Mouse (Mus musculus) WW6 (cell line): Measurements from ENCODE around the gene Nxpe4.

Source experiments
- DNase-seq: peaks from one replicate; pipeline ENCODE4 v3.0.0-alpha.2; 2013; ENCODE audit warnings: low read depth, low spot score

The Nxpe4 gene

DNA sequence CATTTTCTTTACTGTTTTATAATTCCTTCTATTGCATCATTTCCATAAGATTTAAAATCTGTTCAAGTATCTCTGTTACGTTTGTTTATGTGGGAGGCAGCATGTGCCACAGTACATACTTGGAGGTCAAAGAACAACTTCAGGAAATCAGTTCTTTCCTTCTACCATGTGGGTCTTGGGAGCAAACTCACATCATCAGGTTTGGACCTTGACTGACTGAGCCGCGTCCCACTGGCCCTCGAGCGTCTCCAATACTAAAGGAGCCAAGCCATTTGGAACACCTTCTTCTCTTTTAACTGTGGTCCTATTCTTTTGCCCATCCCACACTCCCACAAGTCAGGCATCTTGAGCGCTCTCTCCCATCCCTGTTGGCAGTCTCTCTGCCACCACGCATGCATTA, 167.8 kb downstream of the Nxpe4 start:
- DNase-seq = no peak

DNA sequence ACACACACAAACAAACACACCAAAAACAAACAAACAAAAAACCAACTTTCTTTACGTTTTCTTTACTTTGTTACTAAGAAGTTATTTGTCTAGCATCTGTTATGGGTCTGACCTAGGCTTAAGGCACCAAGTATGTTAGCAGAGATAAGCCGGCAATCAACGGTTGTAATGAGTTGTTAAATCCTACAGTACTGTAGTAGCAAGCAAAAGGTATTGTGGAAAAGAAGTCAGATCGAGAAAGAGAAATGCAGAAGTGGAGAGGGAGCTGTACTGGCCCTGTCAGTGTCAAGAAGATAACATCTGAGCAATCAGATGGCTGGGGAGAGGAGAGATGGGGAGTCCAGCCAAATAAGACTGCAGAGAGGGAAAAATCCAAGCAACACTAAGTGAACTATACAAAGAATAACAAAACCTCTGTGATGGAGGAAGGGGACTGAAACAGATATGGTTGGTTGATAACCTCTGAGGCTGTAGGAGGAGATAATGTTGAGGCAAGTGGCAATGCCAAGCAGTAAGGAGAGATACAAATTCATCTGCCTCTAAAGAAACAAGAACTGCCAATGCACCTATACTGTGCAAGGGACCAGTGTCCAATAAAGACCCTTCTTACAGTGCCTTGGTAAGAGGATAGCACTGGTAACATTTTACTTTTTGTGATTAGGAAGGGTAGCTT, 177.1 kb downstream of the Nxpe4 start:
- DNase-seq = no peak

DNA sequence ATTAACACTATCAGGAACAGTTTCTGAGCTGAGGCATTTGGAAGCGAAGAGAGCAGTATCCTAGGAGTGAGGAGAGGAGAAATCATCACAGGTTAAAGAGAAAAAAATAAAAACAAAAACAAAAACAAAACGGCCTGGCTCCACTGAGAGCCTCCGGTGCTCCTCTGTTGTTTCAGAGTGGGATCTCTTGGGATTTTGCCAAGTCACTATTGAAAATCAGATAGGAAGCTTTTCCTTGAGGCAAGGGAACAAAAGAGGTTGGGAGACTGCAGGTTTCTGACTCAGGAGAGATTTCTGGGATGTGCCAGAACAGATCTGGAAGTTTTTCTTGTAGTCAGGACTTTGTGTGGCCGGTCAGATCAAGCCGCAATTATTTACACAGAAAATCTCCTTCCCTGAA, 177.7 kb downstream of the Nxpe4 start:
- no peak for DNase-seq

DNA sequence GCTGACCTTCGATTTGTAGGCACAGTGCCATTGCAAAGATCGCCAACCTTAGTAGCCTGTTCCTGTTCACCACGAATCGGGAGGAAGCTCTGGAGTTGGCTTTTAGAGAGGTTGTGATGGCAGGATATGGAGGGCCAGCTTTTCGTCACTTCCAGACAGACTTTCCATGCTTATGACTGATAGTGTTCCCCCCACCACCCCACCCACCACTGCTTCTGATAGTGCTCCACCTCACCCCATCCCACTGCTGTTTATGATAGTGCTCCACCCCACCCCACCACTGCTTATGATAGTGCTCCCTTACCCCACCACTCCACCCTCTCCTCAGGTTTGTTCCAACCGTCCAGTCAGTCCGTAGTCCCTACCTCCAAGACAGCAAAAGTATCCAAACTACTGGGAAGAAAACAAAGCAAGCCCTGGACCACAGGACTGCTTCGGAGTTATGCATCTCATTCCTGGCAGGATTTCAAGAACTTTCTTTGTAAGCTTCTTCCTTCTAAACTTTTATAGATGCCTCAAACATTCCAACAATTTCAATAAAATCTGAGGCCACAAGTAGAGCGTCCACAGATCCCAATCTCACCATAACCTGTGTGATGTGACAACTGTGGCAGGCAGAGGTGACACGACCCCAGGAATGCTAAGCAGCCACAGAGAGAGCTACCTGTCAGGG, 179.0 kb downstream of the Nxpe4 start:
- no peak for DNase-seq

DNA sequence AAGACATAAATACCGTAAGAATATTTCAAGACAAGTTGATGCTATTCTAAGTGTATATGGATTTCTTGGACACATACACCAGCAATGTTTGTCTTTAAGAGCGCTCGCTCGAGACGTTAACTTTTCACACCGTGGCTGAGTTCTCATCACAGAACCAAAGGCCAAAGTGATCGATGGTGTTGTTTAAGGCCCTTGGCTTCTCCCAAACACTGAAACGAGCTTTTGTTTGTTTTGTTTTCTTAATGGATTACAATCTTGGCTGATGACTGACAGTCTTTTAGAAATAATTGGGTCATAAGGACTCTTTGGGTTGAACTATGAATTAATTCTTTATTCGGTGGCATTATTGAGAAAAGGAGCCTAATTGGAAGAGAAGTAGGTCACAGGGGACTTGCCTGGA, 183.6 kb downstream of the Nxpe4 start:
- no peak for DNase-seq

DNA sequence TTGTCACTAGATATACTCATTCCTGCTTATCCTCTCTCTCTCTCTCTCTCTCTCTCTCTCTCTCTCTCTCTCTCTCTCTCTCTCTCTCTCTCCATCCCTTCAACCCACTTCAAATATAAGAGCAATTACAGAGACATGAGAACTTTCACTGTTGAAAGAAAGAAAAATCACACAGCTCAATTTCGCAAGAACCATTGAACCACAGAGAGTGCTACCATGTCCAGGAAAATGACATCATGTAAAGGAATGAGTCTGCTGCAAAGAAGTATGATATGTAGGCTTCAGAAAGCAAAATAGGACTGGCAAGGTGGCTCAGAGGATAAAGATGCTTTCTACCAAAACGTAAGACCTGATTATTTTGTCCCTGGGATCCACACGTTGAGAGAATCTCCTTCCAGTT, 184.0 kb downstream of the Nxpe4 start:
- DNase-seq = no peak

DNA sequence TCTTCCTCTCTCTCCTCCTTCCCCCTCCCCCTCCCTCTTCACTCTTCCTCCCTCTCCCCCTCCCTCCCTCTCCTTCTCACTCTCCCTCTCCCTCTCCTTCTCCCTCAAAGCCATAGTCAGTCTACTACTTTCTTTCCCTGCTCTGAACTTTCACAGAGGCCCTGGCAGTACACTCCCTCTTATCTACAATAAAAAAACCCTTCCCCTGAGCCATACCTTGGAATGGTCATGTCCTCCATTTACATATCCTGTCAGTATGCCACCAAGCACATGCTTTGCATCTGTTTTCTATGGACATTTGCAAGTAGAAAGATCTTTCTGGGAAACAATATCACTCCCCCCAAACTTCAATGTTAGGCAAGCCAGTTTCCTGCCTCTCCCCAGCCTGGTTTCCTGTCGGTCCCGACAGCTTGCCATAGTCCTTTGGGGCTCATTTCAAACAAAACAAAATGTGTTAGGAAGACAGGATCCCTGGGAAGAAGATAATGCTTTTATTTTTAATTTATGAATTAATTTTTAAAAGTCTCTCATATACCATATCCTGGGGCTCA, 191.4 kb downstream of the Nxpe4 start, which contains the start of gene Nxpe2:
TSS of gene Nxpe2 (minus strand) at position 307 of the 551 bp plus-strand sequence.
- DNase-seq = no peak

DNA sequence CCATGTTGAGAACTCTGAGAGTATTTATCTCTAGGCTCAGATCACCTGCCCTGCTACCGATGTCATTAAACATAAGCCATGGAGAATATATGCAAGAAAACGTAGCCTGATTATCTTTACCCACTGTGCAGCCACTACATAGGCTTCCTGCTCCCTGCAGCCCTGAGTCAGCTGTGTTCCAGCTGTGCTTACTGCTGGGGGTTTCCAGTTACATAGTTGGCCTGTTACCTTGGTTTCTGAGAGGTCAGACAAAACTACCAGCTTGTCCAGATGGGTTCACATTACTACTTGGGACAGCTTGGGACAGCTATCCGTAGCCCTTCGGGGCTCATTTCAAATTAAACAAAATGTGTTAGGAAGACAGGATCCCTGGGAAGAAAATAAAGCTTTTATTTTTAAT, 192.3 kb downstream of the Nxpe4 start:
- no peak for DNase-seq

DNA sequence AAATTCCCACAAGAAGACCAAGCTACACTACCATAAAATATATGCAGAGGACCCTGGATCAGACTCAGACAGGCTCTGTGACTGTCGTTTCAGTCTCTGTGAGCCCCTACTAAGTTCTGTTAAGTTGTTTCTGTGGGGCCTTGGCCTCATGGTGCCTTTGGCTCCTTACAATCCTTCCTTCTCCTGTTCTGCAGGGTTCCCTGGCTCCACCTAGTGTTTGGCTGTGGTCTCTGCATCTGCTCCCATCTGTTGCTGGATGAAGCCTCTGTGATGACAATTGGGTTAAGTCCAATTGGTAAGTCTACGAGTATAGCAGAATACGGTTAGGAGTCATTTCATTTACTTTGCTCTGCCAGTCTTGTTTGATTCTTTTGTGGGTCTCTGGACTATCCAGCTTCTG, 193.0 kb downstream of the Nxpe4 start:
- DNase-seq = peak; percentile 33

DNA sequence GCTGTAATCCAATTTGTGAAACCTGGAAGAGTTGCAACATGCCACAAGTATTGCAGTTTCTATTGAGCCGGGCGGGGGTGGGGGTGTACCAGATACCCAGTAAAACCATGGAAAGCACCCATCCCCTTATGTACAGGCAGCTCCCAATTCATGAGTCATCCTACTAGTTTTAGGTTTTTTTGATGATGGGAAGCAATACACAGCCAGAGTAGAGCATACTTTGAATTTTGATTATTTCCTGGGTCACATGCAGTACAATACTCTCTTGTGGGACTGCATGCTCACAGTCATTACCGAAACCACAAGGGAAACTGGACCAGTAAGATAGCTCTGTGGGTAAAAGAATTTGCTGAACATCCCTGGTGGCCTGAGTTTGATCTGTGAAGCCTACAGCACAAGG, 195.3 kb downstream of the Nxpe4 start:
- no peak for DNase-seq

DNA sequence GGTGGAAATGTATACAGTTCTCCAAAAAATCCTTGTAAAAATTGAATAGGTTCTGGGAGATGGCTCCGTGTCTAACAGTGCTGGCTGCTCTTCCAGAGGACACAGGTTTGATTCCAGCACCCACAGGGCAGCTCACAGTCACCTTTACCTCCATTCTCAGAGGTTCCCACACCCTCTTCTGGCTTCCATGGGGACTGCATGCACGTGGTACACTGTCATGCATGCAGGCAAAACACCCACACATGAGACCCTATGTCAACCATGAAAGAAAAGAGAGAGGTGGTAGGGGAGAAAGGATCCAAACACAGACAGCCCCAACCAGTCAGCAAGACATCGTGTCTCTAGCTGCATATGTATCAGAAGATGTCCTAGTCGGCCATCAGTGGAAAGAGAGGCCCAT, 199.0 kb downstream of the Nxpe4 start:
- DNase-seq = no peak

DNA sequence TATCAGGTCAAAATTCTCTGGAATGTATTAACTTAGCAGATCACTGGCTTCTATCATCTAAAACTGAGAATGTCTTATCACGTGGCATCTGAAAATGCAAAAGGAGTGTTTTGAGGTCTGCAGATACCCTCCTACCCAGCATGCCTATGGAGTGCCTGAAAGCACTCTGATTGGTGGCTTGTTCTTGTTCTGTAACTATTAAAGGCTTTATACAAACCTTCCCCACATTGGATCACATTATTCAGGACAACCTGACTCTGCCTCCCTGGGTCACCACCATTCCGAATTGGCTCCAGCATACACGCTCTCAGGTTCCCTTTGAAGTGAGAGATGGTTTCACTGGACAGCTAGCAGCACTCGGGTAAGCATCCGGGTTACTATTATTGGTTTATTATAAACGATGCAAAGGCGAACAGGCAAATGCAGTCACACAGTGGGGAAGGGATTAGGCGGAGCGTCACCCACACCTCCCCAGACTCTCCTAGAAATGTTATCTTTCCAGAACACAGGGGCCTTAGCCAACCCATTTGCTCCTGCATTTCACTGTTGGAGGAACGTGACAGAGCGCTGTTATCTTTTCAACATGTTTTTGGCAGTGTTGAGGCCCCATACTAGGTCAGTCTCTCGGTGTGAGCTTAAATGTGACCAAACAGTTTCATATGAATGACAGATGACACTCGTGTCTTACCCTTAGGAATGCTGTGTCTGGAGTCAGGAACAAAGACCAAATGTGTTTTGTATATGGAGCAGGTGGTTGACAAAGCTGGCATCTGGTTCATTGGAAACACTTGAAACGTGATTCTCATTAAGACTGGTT, 200.2 kb downstream of the Nxpe4 start:
- DNase-seq = no peak

DNA sequence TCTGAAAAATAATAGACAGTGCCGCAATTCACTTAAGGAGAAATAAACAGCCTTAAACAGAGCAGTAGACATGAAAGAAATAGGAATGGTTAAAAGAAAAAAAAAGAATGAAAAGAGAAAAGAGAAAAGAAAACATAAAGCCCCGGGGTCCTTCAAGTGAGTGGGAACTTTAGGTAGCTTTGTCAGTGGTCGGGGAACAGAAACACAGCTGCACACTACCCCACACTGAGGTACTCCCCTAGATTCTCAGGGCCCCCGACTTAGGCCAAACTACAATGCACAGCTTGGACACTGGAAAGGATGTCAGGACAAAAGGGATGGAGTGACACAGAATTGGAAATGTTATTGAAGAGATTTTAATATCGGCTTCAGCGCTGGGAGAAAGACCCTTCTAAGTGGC, 200.9 kb downstream of the Nxpe4 start:
- no peak for DNase-seq

DNA sequence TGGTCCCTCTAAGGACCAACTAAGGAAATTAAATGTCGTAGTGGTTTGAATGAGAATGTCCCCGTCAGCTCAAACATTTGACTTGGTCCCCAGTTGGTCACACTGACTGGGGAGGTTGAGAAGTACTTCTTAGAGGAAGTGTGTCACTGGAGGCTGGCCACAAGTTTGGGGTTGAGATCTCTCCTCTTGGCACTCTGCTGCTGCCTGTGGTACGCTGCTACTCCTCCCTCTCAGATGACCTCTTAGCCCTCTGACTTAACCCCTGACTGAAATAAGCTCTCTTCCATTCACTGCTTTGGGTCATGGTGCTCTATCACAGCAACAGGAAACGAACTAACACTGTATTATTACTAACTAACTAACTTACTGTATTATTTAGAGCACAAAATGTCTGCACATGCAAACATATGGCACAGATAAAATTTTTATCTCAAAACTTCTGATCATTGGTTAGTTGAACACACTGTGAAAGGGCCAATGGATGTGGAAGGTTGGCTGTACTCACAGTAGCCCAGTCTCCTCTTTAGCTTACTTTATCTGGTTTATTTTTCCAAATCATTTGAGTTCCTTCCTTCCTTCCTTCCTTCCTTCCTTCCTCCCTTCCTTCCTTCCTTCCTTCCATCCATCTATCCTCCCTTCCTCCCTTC, 211.5 kb downstream of the Nxpe4 start:
- no peak for DNase-seq

DNA sequence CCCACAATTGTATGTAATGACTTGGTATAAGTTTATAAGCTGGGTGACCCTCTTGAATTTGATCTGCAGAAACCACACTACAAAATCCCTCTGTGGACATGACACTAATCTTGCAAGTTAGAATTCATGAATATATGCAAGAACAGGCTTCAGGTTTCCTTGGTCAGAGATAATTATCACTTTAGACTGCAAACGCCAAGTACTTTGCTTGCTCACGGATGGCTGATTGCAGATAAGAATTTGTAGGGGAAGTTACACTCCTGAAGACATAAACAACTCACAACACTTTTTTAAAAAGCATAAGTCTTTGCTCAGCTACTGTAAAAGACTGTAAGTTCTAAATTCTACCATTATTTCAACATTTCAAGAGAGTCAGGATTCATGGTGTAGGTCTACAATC, 212.5 kb downstream of the Nxpe4 start:
- no peak for DNase-seq

DNA sequence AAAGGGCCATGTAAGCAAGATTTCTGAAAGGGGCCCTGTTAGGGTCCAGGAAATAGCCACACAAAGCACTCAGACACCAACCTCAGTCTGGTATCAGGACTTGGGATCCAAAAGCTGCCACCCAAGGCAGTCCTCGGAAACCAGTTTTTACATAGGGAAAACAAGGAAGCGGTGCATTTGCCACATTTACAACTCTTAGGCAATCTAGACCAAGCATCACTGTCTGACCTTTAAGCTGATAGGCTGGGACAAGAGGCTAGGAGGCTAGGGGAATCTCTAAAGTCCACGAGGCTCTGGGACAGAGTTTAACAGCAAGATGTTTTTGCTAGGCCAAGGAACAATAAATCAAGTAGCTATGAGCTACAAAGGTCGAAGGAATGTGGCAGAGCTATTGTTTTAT, 226.6 kb downstream of the Nxpe4 start:
- no peak for DNase-seq

DNA sequence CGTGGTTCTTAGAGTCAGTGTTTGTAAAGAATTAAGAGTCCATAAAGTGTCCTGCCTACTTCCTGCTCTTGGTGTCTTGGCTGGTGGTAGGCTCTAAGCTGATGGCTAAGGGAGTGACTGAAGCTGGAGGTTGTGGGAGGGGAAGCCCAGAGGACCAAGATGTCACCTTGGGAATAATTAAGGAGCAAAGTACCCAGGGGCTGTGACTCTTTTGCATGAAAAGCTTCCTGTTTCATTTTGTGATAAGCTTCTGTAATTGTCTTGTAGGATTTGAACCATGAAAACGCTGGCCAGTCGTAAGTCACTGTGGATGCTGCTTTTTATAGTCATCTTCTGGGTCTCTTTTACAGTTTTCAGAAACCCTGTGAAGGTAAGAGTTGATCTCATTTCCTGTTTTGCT, 228.2 kb downstream of the Nxpe4 start:
- DNase-seq = no peak

DNA sequence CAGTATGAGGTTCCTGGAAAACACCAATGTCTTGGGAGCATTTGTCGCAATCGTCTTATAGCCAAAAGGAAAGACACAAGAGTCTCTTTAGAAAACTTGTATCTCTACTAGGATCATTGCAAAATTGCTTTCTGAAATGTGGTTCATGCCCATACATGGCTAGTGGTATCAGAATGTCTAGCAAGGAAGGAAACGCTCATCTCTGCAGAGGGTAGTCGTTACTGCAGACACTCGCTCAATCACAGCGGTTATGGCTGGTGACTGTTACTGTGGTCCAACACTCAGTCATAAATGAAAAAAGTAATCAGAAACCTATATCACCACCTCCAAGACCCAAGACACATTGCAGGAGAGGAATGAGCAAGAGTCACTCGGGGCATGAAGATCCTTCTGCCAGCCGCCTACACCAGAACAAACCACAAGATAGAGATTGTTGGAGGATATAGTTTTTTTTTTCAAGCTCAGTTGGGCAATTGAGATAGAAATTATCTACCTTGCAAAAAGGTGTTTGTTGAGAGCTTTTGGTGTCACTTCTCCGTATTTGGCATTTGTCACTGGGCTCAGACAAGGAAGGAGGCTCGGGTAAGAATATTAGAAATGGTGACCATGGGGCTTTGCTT, 241.9 kb downstream of the Nxpe4 start:
- DNase-seq = no peak

DNA sequence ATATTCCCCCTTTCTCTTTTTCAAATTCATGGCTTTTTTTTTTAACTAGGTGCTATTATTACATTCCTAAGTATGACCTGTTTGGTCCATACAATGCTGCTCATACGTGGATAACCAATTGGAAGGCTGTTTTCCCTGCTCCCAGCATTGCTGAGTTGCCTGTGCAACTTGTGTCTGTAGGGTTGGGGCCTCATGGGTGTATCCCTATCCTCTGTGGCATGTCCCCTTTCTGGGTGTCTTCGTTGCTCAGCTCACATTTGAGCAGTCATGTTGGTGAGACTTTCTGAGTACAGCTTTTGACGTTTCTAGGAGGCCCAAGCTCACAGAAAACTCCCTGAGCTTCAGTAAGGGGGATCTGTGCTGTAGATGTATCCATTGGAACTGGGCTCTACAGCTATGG, 242.9 kb downstream of the Nxpe4 start:
- no peak for DNase-seq

DNA sequence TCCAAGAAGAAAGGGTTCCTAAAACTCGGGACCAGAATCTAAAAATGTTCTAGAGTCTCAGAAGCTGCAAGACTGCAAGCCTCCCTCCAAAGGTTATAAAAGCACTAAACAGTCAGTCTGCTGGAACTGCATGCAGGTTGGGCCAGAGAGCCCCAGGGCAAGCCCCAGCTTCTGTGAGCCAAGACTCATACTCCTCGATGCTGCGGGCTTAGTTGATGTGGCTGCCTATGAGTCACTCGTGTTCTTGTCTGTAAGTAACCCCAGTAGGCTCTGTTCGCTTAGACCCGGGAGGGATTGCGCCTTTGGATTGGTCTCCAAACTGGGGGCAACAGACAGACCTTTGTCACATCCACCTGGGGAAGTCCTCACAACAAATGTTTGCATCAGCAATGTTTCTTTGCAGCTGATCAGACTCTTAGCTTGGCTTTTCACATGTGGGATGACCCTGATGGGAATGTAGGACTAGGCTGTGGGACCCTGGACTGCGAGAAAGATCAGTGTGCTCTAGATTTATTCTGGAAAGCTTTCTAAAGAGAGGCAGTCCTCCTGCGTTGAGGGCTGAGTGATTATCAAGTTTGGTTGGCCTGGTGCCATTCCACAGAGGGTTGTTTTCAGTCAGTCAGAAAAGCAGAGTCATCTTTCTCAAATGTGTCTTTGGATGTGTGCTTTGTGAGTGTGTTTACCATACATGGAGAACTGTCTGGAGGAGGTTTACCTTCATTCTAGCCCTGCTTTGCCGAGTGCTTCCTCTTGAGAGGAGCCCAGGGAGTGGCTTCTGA, 245.9 kb downstream of the Nxpe4 start:
- no peak for DNase-seq
